Mouse (Mus musculus) testis, adult 2 months (tissue): ENCODE results near the gene Rapsn. TPM values are rescaled to one million over a fixed set of nuclear protein-coding genes. Genes with fewer than 3 reads are reported as not detected.

ENCODE experiments used
- H3K27ac ChIP-seq: fragments of 200-500 bp; 2 replicates; pipeline ENCODE4 v1.5.1; 2012; ENCODE audit warnings: low read depth, low read length; ENCODE audit not compliant: control insufficient read depth, insufficient read depth
- H3K27me3 ChIP-seq: fragments of 200-500 bp; 2 replicates; pipeline ENCODE4 v1.6.1; 2012; ENCODE audit warnings: mild to moderate bottlenecking, low read length, moderate library complexity; ENCODE audit not compliant: control insufficient read depth, insufficient read depth
- H3K36me3 ChIP-seq: fragments of 200-500 bp; 2 replicates; pipeline ENCODE4 v1.6.1; 2012; ENCODE audit warnings: mild to moderate bottlenecking, low read length; ENCODE audit not compliant: control insufficient read depth, insufficient read depth
- H3K4me1 ChIP-seq: fragments of 200-500 bp; 2 replicates; pipeline ENCODE4 v1.6.1; 2012; ENCODE audit warnings: low read length; ENCODE audit not compliant: control insufficient read depth, insufficient read depth
- H3K4me3 ChIP-seq: fragments of 200-500 bp; 2 replicates; pipeline ENCODE4 v1.5.1; 2012; ENCODE audit warnings: low read depth, mild to moderate bottlenecking, low read length, moderate library complexity, mixed read lengths; ENCODE audit not compliant: control insufficient read depth
- CTCF ChIP-seq: fragments of 200-500 bp; IDR thresholded peaks from 2 replicates; pipeline ENCODE4 v1.5.1; 2012; ENCODE audit warnings: low read depth, mild to moderate bottlenecking, inconsistent platforms, low read length, moderate library complexity; ENCODE audit not compliant: control insufficient read depth, insufficient read depth, insufficient replicate concordance
- POLR2A ChIP-seq: fragments of 200-500 bp; IDR thresholded peaks from 2 replicates; pipeline ENCODE4 v1.6.1; 2012; ENCODE audit warnings: low read depth, mild to moderate bottlenecking, inconsistent platforms, low read length, moderate library complexity; ENCODE audit not compliant: control insufficient read depth
- polyA plus RNA-seq: library from polyadenylated mRNA; depleted of rRNA; stranded (reverse); fragments of >200 nt; gene quantifications from 2 replicates; pipeline ENCODE4 v1.2.3, GENCODE M21; 2012

Gene Rapsn
- polyA plus RNA-seq, 1 experiment: 7.1 TPM

GRCm38 (mm10) chr2:91065544-91065943 is 30.1 kb downstream of the Rapsn start:
- Histone ChIP-seq H3K36me3 (no peaks in the 10 kb centered on the region; the same call in 1 of the 2 replicates), H3K27ac (no peak overlapping the region), H3K27me3 (no peaks in the 10 kb centered on the region), H3K4me3 (no peak overlapping the region), H3K4me1 (peaks cover 2% of the 10 kb centered on the region; the same call in 1 of the 2 replicates)
- TF ChIP-seq POLR2A: no peak
- TF ChIP-seq CTCF: peak; percentile 73; the same call in 1 of the 2 replicates

- TF ChIP-seq POLR2A: no peak
- no peak for TF ChIP-seq CTCF
- H3K4me1 ChIP-seq: peaks cover 6% of the 10 kb centered on the region
- no peaks in the 10 kb centered on the region for H3K27me3 ChIP-seq
- H3K36me3 ChIP-seq: no peaks in the 10 kb centered on the region; the same call in 1 of the 2 replicates
- no peak overlapping the region for H3K4me3 ChIP-seq
- no peak overlapping the region for H3K27ac ChIP-seq
Observed at GRCm38 (mm10) chr2:91066455-91066854, 31.0 kb downstream of the Rapsn start.

GRCm38 (mm10) chr2:91068162-91068871 is 32.9 kb downstream of the Rapsn start:
- Histone ChIP-seq H3K27ac (peak overlapping the region; percentile 62; the same call in 1 of the 2 replicates), H3K4me3 (peak overlapping the region; percentile 96), H3K27me3 (no peaks in the 10 kb centered on the region), H3K36me3 (no peaks in the 10 kb centered on the region; the same call in 1 of the 2 replicates), H3K4me1 (peaks cover 6% of the 10 kb centered on the region)
- no peak for TF ChIP-seq POLR2A
- no peak for TF ChIP-seq CTCF

- TF ChIP-seq POLR2A (no peak), CTCF (no peak)
- Histone ChIP-seq H3K36me3 (no peaks in the 10 kb centered on the region; the same call in 1 of the 2 replicates), H3K27ac (peak overlapping the region; percentile 62), H3K4me1 (peaks cover 6% of the 10 kb centered on the region), H3K27me3 (no peaks in the 10 kb centered on the region), H3K4me3 (peak overlapping the region; percentile 96)
Observed at GRCm38 (mm10) chr2:91068872-91069165, 33.4 kb downstream of the Rapsn start.

GRCm38 (mm10) chr2:91069306-91070000 is 34.0 kb downstream of the Rapsn start:
- Histone ChIP-seq H3K27ac (peak overlapping the region; percentile 72), H3K36me3 (no peaks in the 10 kb centered on the region; the same call in 1 of the 2 replicates)

GRCm38 (mm10) chr2:91070076-91070800 is 34.8 kb downstream of the Rapsn start, which contains the start of gene Slc39a13:
TSS of gene Slc39a13 (minus strand) at chr2:91070417.
- Histone ChIP-seq H3K27ac (peak within 1 kb of the TSS; percentile 87), H3K36me3 (no peaks in the 10 kb centered on the region), H3K4me1 (peaks cover 6% of the 10 kb centered on the region), H3K27me3 (no peaks in the 10 kb centered on the region), H3K4me3 (peak within 1 kb of the TSS; percentile 96)
- TF ChIP-seq CTCF: peak; percentile 97
- TF ChIP-seq POLR2A: peak; percentile 73

More at GRCm38 (mm10) chr2:91069306-91070000, 34.0 kb downstream of the Rapsn start:
- Histone ChIP-seq H3K4me1 (peaks cover 6% of the 10 kb centered on the region), H3K4me3 (peak overlapping the region; percentile 96), H3K27me3 (no peaks in the 10 kb centered on the region)
- TF ChIP-seq POLR2A (no peak; the same call in 1 of the 2 replicates), CTCF (no peak)

GRCm38 (mm10) chr2:91071059-91071458 is 35.6 kb downstream of the Rapsn start:
- no peaks in the 10 kb centered on the region for H3K36me3 ChIP-seq
- peaks cover 6% of the 10 kb centered on the region for H3K4me1 ChIP-seq
- peak overlapping the region; percentile 96 for H3K4me3 ChIP-seq
- H3K27ac ChIP-seq: peak overlapping the region; percentile 87
- H3K27me3 ChIP-seq: no peaks in the 10 kb centered on the region
- TF ChIP-seq CTCF: no peak
- TF ChIP-seq POLR2A: no peak; the same call in 1 of the 2 replicates
